Mouse (Mus musculus) myocyte (in vitro differentiated cells): ENCODE results near the gene Itgb6.

Source experiments
- MAX ChIP-seq: IDR thresholded peaks from one replicate; pipeline ENCODE4 v1.6.1; 2011; ENCODE audit warnings: low read depth, mild to moderate bottlenecking, control low read depth
- MYOD1 ChIP-seq, 3 experiments: IDR thresholded peaks; one replicate each; pipeline ENCODE4 v1.6.1; 2011; ENCODE audit warnings: control low read depth in 2 of 3, low read depth in 2 of 3, mild to moderate bottlenecking in 2 of 3, moderate library complexity in 1 of 3; ENCODE audit not compliant: insufficient read length in 2 of 3, control insufficient read depth in 1 of 3
- POLR2A ChIP-seq: IDR thresholded peaks from one replicate; pipeline ENCODE4 v1.6.1; 2011; ENCODE audit warnings: low read depth, mild to moderate bottlenecking, control low read depth, moderate library complexity; ENCODE audit not compliant: insufficient read length
- POLR2AphosphoS2 ChIP-seq: IDR thresholded peaks from one replicate; pipeline ENCODE4 v1.6.1; 2011; ENCODE audit warnings: low read depth, control low read depth; ENCODE audit not compliant: insufficient read length
- REST ChIP-seq: IDR thresholded peaks from one replicate; pipeline ENCODE4 v1.6.1; 2011; ENCODE audit warnings: mild to moderate bottlenecking, control low read depth, moderate library complexity; ENCODE audit not compliant: insufficient read depth, insufficient read length
- TCF3 ChIP-seq: IDR thresholded peaks from one replicate; pipeline ENCODE4 v1.6.1; 2011; ENCODE audit warnings: low read depth, control low read depth; ENCODE audit not compliant: insufficient read length
- USF1 ChIP-seq: IDR thresholded peaks from one replicate; pipeline ENCODE4 v1.6.1; 2011; ENCODE audit warnings: low read depth, mild to moderate bottlenecking, control low read depth, moderate library complexity

- TF ChIP-seq TCF3 (no peak), POLR2A (no peak), USF1 (no peak), MAX (no peak), POLR2AphosphoS2 (no peak), REST (no peak), MYOD1 (IDR thresholded peaks at IDR 0.05; ENCODE audit: control insufficient read depth in 1 of 3, insufficient read length in 2 of 3, low read depth in 2 of 3) (no peak)
Observed at GRCm38 (mm10) chr2:60650155-60650554, 72.3 kb downstream of the Itgb6 start.
